8 mouse cellular contexts compared by ENCODE assay signal in the genomic region with DNA sequence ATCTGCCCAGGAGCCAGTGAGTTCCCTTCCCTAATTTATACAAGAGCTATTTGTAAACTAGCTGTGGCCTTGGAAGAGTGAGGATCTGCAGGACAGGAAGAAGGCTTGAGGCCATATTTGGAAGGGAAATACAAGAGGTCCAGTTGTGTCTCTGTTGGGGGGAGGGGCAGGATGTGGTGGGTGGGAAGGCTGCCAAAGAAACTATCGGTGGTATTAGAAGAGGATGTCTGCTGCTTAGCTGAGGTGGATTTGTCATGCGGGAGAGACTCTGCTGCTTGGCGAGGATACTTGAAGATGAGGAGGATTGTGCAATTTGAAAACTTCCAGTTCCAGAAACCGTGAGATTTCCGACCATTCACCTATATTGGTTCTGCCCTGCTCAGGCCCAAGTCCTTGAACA.
DNase-seq lines count a peak whose midpoint lies in the region; ATAC-seq lines count a peak whose summit lies in the region.

No protein-coding gene starts in this region.

- WGBS in embryonic facial prominence, embryonic 13.5 days = 55% methylated on average over 5 of the region's 5 CpGs
- 73% methylated on average over 5 of the region's 5 CpGs for WGBS in embryonic facial prominence, embryonic 10.5 days

- 0 out of 2 replicates have a peak overlapping the region, but pooled peaks have one; percentile 39 for H3K27ac ChIP-seq in embryonic facial prominence, embryonic 13.5 days
- no peak overlapping the region for H3K27ac ChIP-seq in embryonic facial prominence, embryonic 10.5 days (replicated peaks)
- peak overlapping the region; percentile 61 for H3K27ac ChIP-seq in brown adipose tissue, adult 24 weeks (replicated peaks; ENCODE audit: low read depth, low read length)

- H3K36me3 ChIP-seq in embryonic facial prominence, embryonic 13.5 days = no peaks in the 10 kb centered on the region
- H3K36me3 ChIP-seq in embryonic facial prominence, embryonic 10.5 days (replicated peaks) = no peaks in the 10 kb centered on the region

- H3K9me3 ChIP-seq in embryonic facial prominence, embryonic 13.5 days = no peaks in the 10 kb centered on the region
- H3K9me3 ChIP-seq in embryonic facial prominence, embryonic 10.5 days = no peaks in the 10 kb centered on the region

- intact Hi-C loops in left cerebral cortex, postnatal 36 days (cut with DNase I) = no loop called here

- H3K4me3 ChIP-seq in embryonic facial prominence, embryonic 13.5 days = no peak overlapping the region
- H3K4me3 ChIP-seq in embryonic facial prominence, embryonic 10.5 days = no peak overlapping the region
- no peak overlapping the region for H3K4me3 ChIP-seq in brown adipose tissue, adult 24 weeks (ENCODE audit: insufficient read depth, low read depth, low read length)

- no peak overlapping the region for H3K9ac ChIP-seq in embryonic facial prominence, embryonic 13.5 days

- no peaks in the 10 kb centered on the region for H3K27me3 ChIP-seq in embryonic facial prominence, embryonic 13.5 days
- H3K27me3 ChIP-seq in embryonic facial prominence, embryonic 10.5 days (replicated peaks; ENCODE audit: low read depth, poor library complexity, severe bottlenecking) = no peaks in the 10 kb centered on the region

- H3K4me2 ChIP-seq in embryonic facial prominence, embryonic 13.5 days = no peak overlapping the region

- H3K4me1 ChIP-seq in embryonic facial prominence, embryonic 13.5 days = peaks cover 22% of the 10 kb centered on the region
- peaks cover 20% of the 10 kb centered on the region; the same call in 1 of the 2 replicates for H3K4me1 ChIP-seq in embryonic facial prominence, embryonic 10.5 days
- H3K4me1 ChIP-seq in brown adipose tissue, adult 24 weeks (ENCODE audit: control insufficient read depth, insufficient read depth, insufficient read length, low read length) = peaks cover 21% of the 10 kb centered on the region

- DNase-seq in embryonic facial prominence, embryonic 10.5 days (ENCODE audit: low spot score) = no peak
- DNase-seq in lung, postnatal 14 days = peak; percentile 64
- no peak for DNase-seq in right cerebral cortex, adult 2 months (ENCODE audit: low spot score in 2 of 2)
- DNase-seq in left cerebral cortex, postnatal 36 days (ENCODE audit: low spot score in 2 of 2) = no peak
- no peak for DNase-seq in cerebellum, postnatal 14 days

- no peak for ATAC-seq in embryonic facial prominence, embryonic 13.5 days (ENCODE audit: insufficient number of reproducible peaks, insufficient read depth, low FRiP score, low TSS enrichment, low read depth)
- peak; percentile 77 for ATAC-seq in inflammation-experienced regulatory T-cells, adult 6 months
